Mouse (Mus musculus): ENCODE measurements around the gene Arhgap28.

DNA sequence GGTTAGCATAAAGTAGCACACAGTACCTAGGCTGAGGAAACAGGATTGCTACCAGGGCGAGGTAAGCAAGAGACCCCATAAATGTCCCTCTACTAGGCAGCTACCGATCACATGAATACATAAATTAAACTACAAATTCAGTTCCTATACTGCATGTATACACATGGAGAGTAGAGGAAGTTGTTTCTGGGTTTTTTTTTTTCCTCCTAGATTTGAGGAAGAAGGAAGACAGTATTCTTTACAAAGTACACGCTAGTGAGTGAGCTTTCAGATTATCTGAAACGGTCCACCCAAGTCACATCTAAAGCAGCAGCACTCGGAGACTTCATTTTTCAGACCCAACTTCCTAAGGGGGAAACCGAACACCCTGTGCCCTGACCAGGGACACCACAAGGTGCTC, 41.1 kb downstream of the Arhgap28 start:
- TF ChIP-seq POLR2A (IDR thresholded peaks at IDR 0.05; ENCODE audit: control insufficient read depth, low read depth, low read length) (no peak), CTCF (IDR thresholded peaks at IDR 0.05; ENCODE audit: control insufficient read depth, insufficient read depth, insufficient replicate concordance, low read depth, low read length) (no peak)
